Mouse (Mus musculus): ENCODE measurements around the gene Sh2b1. TPM values are rescaled to one million over a fixed set of nuclear protein-coding genes. Genes with fewer than 3 reads are reported as not detected.

Gene Sh2b1
- polyA plus RNA-seq, 1 experiment = 43.2 TPM

GRCm38 (mm10) chr7:126460623-126461399 lies 14.4 kb downstream of the Sh2b1 start:
- WGBS = 59% methylated on average over 10 of the region's 10 CpGs
- no peak for DNase-seq (ENCODE audit: low read depth, low spot score)

DNA sequence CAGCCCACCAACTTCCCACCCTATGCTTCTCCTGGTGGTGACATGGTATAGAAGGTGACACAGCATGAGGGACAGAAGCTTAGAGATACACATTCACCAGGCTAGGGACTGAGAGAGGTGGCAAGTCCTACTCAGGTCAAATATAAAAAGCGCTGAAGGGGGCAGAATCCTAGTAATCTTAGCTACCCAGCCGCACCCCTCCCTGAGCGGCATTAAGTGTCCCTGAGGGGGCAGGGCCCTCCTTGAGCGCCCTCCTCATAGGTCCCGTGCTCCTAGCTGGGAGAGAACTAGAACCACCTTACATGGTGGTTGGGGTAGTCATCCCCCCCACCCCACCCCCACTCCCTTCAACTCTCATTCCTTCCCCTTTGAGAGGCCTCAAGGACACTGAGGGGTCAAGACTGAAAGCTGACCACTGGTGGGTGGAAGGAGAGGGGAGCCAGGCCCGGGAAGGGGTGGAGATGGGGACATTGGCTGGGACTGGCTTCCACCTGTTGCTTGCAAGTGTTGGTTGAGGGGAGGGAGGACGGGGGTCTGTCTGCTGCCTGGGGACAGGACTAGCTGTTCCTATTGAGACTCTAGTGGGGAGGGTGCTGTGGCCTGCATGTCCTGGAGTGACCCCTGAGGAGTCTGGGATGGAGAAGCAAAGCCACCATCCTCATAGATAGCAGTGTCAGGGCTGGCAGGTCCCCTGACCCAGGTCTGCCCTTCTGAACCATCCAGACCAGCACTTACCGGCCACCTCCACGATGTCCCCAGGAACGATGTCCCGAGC lies 16.2 kb downstream of the Sh2b1 start:
- WGBS = 70% methylated on average over 11 of the region's 11 CpGs
- no peak for DNase-seq (ENCODE audit: low read depth, low spot score)

- DNase-seq (ENCODE audit: low read depth, low spot score) = no peak
- WGBS = 69% methylated on average over 5 of the region's 5 CpGs
These were observed 17.0 kb downstream of the Sh2b1 start for GRCm38 (mm10) chr7:126458225-126458624.

GRCm38 (mm10) chr7:126456382-126457266 lies 18.6 kb downstream of the Sh2b1 start:
- 88% methylated on average over 17 of the region's 17 CpGs for WGBS
- DNase-seq (ENCODE audit: low read depth, low spot score) = no peak

GRCm38 (mm10) chr7:126455242-126455641 lies 20.0 kb downstream of the Sh2b1 start:
- DNase-seq (ENCODE audit: low read depth, low spot score) = no peak
- WGBS = 54% methylated on average over 2 of the region's 2 CpGs

GRCm38 (mm10) chr7:126453861-126454260 lies 21.4 kb downstream of the Sh2b1 start:
- DNase-seq (ENCODE audit: low read depth, low spot score) = no peak
- WGBS = 10% methylated on average over 7 of the region's 7 CpGs

- 91% methylated on average over 3 of the region's 3 CpGs for WGBS
- no peak for DNase-seq (ENCODE audit: low read depth, low spot score)
These were observed 23.0 kb downstream of the Sh2b1 start for GRCm38 (mm10) chr7:126452244-126452643.

DNA sequence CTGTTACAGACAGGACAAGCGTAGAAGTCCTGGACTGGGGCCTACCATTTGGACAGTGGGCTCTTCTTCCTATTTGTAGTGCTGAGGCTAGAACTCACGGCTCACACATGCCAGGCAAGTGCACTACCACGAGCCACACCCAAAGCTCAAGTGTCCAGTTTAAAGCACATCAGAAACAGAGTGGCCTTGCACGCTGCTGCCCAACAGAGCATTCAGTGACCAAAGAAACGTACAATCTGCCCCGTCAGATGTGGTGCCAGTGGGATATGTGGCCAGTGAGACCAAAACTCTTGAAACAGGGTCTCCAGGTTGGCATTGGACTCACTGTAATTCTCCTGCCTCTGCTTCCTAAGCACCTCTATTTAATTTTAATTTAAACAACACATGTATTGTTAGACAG lies 24.6 kb downstream of the Sh2b1 start:
- 86% methylated on average over 6 of the region's 6 CpGs for WGBS
- no peak for DNase-seq (ENCODE audit: low read depth, low spot score)

GRCm38 (mm10) chr7:126449991-126450390 lies 25.2 kb downstream of the Sh2b1 start:
- 89% methylated on average over 18 of the region's 18 CpGs for WGBS
- no peak for DNase-seq (ENCODE audit: low read depth, low spot score)

GRCm38 (mm10) chr7:126448481-126448880 lies 26.7 kb downstream of the Sh2b1 start:
- 88% methylated on average over 19 of the region's 19 CpGs for WGBS
- DNase-seq (ENCODE audit: low read depth, low spot score) = no peak

- 96% methylated on average over 21 of the region's 21 CpGs for WGBS
- no peak for DNase-seq (ENCODE audit: low read depth, low spot score)
These were observed 29.0 kb downstream of the Sh2b1 start for GRCm38 (mm10) chr7:126446217-126446616.

DNA sequence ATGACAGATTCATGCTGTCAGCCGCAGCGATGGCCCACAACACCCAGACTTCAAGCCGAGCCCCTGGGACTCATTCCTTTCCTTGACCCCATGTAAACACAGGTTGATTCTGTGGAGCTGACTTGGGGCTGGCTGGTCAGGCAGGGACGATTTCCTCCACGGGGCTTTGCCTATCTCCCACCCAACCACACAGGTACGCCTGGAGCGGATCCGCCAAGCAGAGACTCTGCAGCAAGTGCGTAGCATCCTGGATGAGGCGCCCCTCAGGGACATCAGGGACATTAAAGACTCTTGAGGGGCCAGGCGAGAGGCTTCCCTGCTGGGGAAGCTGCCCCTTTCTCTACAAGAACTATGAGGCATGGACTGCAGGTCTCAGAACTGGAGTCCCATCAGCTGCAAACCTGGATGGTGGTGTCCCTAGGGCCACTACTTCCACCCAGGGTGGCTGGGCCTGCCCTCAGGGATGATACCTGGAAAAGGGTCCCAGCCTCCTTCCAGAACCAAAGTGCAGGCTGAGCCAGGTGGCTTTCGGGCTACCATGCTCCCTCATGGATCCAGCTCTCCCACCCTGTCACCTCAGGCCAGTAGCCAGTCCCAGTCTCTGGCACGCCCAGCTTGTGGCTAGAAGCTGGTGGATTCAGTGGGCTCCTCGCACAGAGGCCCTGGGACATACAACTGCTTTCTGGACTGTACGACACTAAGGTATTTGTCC lies 30.0 kb downstream of the Sh2b1 start:
- DNase-seq (ENCODE audit: low read depth, low spot score) = no peak
- WGBS = 94% methylated on average over 15 of the region's 15 CpGs

DNA sequence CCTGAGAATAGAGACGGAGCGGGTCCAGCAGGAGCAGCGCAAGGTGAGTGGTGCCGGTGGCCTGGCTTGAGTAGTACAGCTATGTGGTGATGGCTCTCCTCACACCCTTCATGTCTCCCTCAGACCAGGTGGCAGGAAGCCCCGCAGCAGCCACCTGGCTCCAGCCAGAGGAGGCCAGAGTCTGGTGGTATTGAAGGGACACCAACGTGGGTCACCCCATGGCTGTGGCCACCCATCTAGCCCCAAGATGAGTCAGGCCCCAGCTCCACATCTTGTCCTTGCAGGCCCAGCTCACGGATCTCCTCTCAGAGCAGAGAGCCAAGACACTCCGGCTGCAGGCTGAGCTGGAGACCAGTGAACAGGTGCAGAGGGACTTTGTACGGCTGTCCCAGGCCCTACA lies 30.7 kb downstream of the Sh2b1 start:
- no peak for DNase-seq (ENCODE audit: low read depth, low spot score)
- WGBS = 95% methylated on average over 9 of the region's 9 CpGs

GRCm38 (mm10) chr7:126443997-126444396 lies 31.2 kb downstream of the Sh2b1 start:
- WGBS = 95% methylated on average over 10 of the region's 10 CpGs

GRCm38 (mm10) chr7:126440134-126440533 lies 35.1 kb downstream of the Sh2b1 start:
- DNase-seq (ENCODE audit: low read depth, low spot score) = no peak
- 67% methylated on average over 9 of the region's 9 CpGs for WGBS

More at GRCm38 (mm10) chr7:126443997-126444396, 31.2 kb downstream of the Sh2b1 start:
- DNase-seq (ENCODE audit: low read depth, low spot score) = no peak

DNA sequence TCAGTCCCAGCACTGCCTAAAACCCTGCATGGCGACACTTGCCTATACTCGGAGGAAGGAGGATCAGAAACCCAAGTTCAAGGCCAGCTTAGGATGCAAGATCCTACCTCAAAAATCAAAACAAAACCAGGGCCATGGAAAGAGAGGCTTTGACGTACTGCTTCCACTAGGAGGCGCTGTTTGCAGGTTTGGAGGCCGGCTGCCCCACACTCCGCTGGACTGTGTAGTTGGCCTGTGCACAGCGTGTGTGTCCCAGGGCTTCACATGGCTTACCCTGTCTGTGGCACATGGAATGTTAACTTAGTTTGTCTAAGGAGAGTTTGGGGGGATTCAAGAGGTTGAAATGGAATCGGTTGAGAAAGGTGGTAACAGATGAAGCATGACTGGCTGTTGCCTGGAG lies 38.4 kb downstream of the Sh2b1 start:
- DNase-seq (ENCODE audit: low read depth, low spot score) = peak; percentile 36
- WGBS = 27% methylated on average over 8 of the region's 8 CpGs

DNA sequence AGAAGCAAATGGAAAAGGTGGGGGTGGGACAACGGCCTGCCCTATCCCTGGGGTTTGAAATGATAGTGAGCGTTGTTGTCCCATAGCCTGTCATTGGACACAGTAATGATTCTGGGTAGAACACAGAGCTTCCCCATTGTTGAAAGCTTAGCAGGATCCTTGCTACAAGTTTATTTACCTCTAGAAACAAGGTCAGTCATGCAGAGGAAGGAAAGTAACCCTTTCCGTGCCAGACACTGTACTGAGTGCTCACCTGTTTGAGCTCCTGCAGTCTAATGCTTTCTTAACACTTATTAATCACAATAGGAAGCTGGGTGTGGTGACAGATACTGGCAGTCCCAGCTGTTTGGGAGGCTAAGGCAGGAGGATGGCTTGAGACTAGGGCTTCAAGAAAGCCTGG lies 39.4 kb downstream of the Sh2b1 start:
- WGBS = 80% methylated on average over 3 of the region's 3 CpGs

DNA sequence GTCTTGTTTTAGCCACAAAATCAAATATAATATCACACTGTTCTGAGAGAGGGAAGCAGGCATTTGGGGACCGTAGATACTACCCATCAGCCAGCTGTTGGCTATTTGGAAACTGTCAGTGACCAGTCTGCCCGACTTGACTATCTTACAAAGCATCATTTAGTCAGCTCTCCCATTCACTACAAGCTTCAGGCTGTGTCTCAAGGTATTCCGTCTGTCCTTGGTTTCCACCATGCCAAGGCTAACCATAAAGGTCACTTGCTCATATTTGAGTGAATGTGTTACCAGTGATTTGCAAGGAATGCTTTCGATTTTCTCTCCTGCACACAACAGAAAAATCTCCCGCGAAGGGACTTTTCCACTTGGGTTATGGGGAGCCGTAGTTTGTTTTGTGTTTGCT lies 40.5 kb downstream of the Sh2b1 start:
- 91% methylated on average over 7 of the region's 7 CpGs for WGBS
- no peak for DNase-seq (ENCODE audit: low read depth, low spot score)

More for the DNA sequence above, 39.4 kb downstream of the Sh2b1 start:
- no peak for DNase-seq (ENCODE audit: low read depth, low spot score)

DNA sequence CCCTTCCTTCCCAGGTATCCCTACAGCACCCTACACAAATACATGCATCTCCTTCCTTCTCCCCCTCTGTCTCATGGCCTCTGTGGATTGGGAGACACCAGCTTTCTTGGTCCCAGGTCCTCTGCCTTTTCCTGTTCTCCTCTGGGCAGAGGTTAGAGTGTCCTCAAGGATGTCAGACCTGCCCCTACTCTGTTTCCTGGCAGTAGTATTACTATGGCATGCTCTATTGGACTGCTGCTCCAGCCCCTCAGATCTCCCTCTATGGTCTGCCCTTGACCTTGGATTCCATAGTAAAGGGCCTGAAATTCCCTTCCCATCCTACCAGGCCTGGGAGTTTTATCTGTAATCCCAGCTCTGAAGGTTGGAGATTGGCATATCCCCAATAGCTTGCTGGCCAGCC lies 45.1 kb downstream of the Sh2b1 start:
- no peak for DNase-seq (ENCODE audit: low read depth, low spot score)

Data from large intestine, adult 2 months (tissue).